Mouse (Mus musculus) kidney, embryonic 16.5 days (tissue): ENCODE data around the gene Ccdc167. TPM values are rescaled to one million over a fixed set of nuclear protein-coding genes. Genes with fewer than 3 reads are reported as not detected.
A peak's percentile ranks its signal among the peaks of the same experiment; 100 is the strongest.

ENCODE experiments used
- ATAC-seq: fragments of 200-750 bp; cut with Nextera tagmentation; 2 replicates; pipeline ENCODE4 v1.8.0; 2017; ENCODE audit warnings: moderate TSS enrichment; ENCODE audit not compliant: low FRiP score, low TSS enrichment
- H3K27ac ChIP-seq: fragments of 300-500 bp; sonication (generic); 2 replicates; pipeline ENCODE4 v1.5.1; 2014; ENCODE audit warnings: low read length
- H3K27me3 ChIP-seq: fragments of 300-500 bp; sonication (generic); 2 replicates; pipeline ENCODE4 v1.6.1; 2014; ENCODE audit warnings: low read length, control low read depth, mixed read lengths; ENCODE audit not compliant: insufficient read depth
- H3K36me3 ChIP-seq: fragments of 300-500 bp; sonication (generic); 2 replicates; pipeline ENCODE4 v1.6.1; 2014; ENCODE audit warnings: low read length, control low read depth, mixed read lengths; ENCODE audit not compliant: insufficient read depth
- H3K4me1 ChIP-seq: fragments of 300-500 bp; sonication (generic); 2 replicates; pipeline ENCODE4 v1.6.1; 2014; ENCODE audit warnings: low read length, control low read depth, mixed read lengths; ENCODE audit not compliant: insufficient read depth
- H3K4me2 ChIP-seq: fragments of 300-500 bp; sonication (generic); replicated peaks from 2 replicates; pipeline ENCODE4 v1.6.1; 2014; ENCODE audit warnings: low read depth, low read length
- H3K4me3 ChIP-seq: fragments of 300-500 bp; sonication (generic); 2 replicates; pipeline ENCODE4 v1.5.1; 2014; ENCODE audit warnings: mild to moderate bottlenecking, low read length
- H3K9ac ChIP-seq: fragments of 300-500 bp; sonication (generic); replicated peaks from 2 replicates; pipeline ENCODE4 v1.6.1; 2014; ENCODE audit warnings: low read length
- H3K9me3 ChIP-seq: fragments of 300-500 bp; sonication (generic); 2 replicates; pipeline ENCODE4 v1.6.1; 2016; ENCODE audit warnings: low read length, control low read depth
- WGBS: fragments of 180-500 bp; shearing (Covaris S2); extraction: QIAGEN DNeasy Blood & Tissue Kit; methylation state at CpG from one replicate; pipeline ENCODE4 v1.1.7; 2014; 5-methylcytosine and 5-hydroxymethylcytosine counted together
- polyA plus RNA-seq: library from polyadenylated mRNA; unstranded; fragments of >200 nt; fragmentation: Nextera tagmentation; extraction: Ambion mirVana; gene quantifications from 2 replicates; pipeline ENCODE4 v1.2.1, GENCODE M21; 2015

The Ccdc167 gene
- polyA plus RNA-seq, 1 experiment from 2014 or later = 12.5 TPM

DNA sequence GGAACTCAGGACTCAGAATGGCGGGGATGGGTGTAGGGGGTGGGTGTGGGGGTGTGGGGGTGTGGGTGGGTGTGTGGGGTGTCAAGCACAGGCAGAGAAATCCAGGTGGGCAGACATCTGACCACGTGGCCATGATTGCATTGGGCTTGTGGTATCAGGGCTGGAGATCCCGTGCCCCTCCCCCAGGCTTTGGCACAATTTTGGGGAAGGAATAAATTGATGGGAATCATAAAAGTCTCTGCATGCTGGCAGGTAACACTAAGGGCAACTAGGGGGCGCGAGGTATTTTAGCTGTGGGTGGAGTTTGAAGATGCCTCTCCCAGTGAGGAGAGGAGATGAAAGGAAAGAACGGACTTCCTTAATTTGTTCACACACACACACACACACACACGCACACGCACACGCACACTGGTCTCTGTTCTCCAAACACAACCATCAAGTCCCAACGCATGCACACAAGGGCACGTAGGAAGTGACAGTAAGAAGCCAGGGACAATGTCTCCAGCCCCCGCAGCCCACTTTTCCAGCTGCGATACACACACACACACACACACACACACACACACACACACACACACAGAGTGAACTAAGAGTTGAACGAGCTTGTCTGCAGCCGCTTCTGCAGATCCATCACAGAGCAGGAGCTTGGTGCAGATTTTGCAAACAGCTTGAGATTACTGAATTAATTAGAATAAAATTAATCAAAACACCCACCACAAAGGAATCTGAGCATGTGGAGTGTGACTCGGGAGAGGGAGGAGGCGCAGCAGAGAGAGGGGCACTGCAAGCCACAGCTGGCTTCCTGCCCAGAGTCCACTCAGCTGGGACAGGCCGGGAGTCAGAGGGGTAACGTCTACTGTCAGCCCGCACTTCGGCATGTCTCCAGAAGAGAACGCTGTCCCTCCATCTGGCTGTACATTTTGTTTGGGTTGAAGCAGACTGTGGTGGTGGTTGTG is 21.3 kb upstream of the Ccdc167 start:
- no peak overlapping the region for H3K27ac ChIP-seq
- H3K4me3 ChIP-seq = peak overlapping the region; percentile 3; the same call in 1 of the 2 replicates

GRCm38 (mm10) chr17:29736448-29737014 is 19.7 kb upstream of the Ccdc167 start:
- peak; percentile 47; the same call in 1 of the 2 replicates for ATAC-seq
- H3K4me3 ChIP-seq = no peak overlapping the region
- no peaks in the 10 kb centered on the region for H3K36me3 ChIP-seq
- H3K4me2 ChIP-seq = no peak overlapping the region
- 24% methylated on average over 15 of the region's 15 CpGs for whole genome bisulfite sequencing
- H3K4me1 ChIP-seq = peaks cover 22% of the 10 kb centered on the region
- no peak overlapping the region for H3K27ac ChIP-seq
- 0 out of 2 replicates have a peak, but pooled peaks cover 2% of the 10 kb centered on the region for H3K9me3 ChIP-seq
- peaks cover 3% of the 10 kb centered on the region; the same call in 1 of the 2 replicates for H3K27me3 ChIP-seq
- H3K9ac ChIP-seq = no peak overlapping the region

More for the DNA sequence above, 21.3 kb upstream of the Ccdc167 start:
- ATAC-seq = peak; percentile 87
- H3K9me3 ChIP-seq = 0 out of 2 replicates have a peak, but pooled peaks cover 2% of the 10 kb centered on the region
- peaks cover 22% of the 10 kb centered on the region for H3K4me1 ChIP-seq
- no peak overlapping the region for H3K9ac ChIP-seq
- WGBS = 21% methylated on average over 22 of the region's 22 CpGs
- peaks cover 3% of the 10 kb centered on the region; the same call in 1 of the 2 replicates for H3K27me3 ChIP-seq
- H3K4me2 ChIP-seq = peak overlapping the region; percentile 38
- H3K36me3 ChIP-seq = no peaks in the 10 kb centered on the region

DNA sequence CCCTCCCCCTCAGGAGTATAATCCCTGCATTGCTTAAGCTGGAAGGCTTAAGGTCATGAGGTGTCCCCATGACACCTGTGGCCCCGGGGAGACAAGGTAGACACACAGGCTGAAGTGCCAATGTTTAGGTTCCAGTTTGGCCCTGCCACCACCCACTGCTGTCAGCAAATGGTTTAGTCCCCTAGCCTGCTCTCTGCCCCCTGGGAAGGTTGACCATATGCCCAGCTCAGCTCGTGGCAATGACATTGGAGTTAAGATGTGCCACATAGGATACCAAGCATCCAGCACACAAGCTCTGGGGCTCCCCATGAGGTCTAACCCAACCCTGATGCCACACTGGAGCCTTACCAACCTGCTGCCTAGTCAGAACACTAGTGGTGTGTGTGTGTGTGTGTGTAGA is 15.7 kb upstream of the Ccdc167 start:
- Histone ChIP-seq H3K36me3 (no peaks in the 10 kb centered on the region), H3K4me1 (peaks cover 11% of the 10 kb centered on the region), H3K4me2 (no peak overlapping the region), H3K27me3 (no peaks in the 10 kb centered on the region), H3K9ac (no peak overlapping the region), H3K4me3 (no peak overlapping the region), H3K27ac (no peak overlapping the region), H3K9me3 (0 out of 2 replicates have a peak, but pooled peaks cover 2% of the 10 kb centered on the region)
- no peak for ATAC-seq
- WGBS = 82% methylated on average over 2 of the region's 2 CpGs

- Histone ChIP-seq H3K9ac (no peak overlapping the region), H3K4me3 (no peak overlapping the region), H3K4me1 (peaks cover 11% of the 10 kb centered on the region), H3K9me3 (0 out of 2 replicates have a peak, but pooled peaks cover 2% of the 10 kb centered on the region), H3K27ac (no peak overlapping the region), H3K36me3 (no peaks in the 10 kb centered on the region), H3K27me3 (no peaks in the 10 kb centered on the region), H3K4me2 (no peak overlapping the region)
- WGBS = 61% methylated on average over 6 of the region's 6 CpGs
- ATAC-seq = no peak
These were observed 15.1 kb upstream of the Ccdc167 start for GRCm38 (mm10) chr17:29731953-29732325.

- Histone ChIP-seq H3K27ac (no peak overlapping the region), H3K9ac (no peak overlapping the region), H3K4me1 (peaks cover 8% of the 10 kb centered on the region), H3K27me3 (no peaks in the 10 kb centered on the region), H3K4me2 (no peak overlapping the region), H3K36me3 (no peaks in the 10 kb centered on the region), H3K9me3 (0 out of 2 replicates have a peak, but pooled peaks cover 2% of the 10 kb centered on the region), H3K4me3 (no peak overlapping the region)
- no peak for ATAC-seq
- 59% methylated on average over 12 of the region's 12 CpGs for WGBS
These were observed 14.6 kb upstream of the Ccdc167 start for GRCm38 (mm10) chr17:29731266-29731952.

GRCm38 (mm10) chr17:29730510-29731265 is 13.8 kb upstream of the Ccdc167 start:
- 70% methylated on average over 13 of the region's 13 CpGs for WGBS
- H3K27ac ChIP-seq = no peak overlapping the region
- H3K4me3 ChIP-seq = no peak overlapping the region
- no peak overlapping the region for H3K4me2 ChIP-seq
- no peaks in the 10 kb centered on the region for H3K36me3 ChIP-seq
- H3K9me3 ChIP-seq = 0 out of 2 replicates have a peak, but pooled peaks cover 2% of the 10 kb centered on the region
- no peak overlapping the region for H3K9ac ChIP-seq
- ATAC-seq = no peak
- no peaks in the 10 kb centered on the region for H3K27me3 ChIP-seq
- peaks cover under 1% of the 10 kb centered on the region; the same call in 1 of the 2 replicates for H3K4me1 ChIP-seq

- no peak overlapping the region for H3K4me3 ChIP-seq
- ATAC-seq = no peak
- no peaks in the 10 kb centered on the region for H3K9me3 ChIP-seq
- H3K36me3 ChIP-seq = no peaks in the 10 kb centered on the region
- no peak overlapping the region for H3K4me2 ChIP-seq
- WGBS = 61% methylated on average over 8 of the region's 8 CpGs
- H3K9ac ChIP-seq = no peak overlapping the region
- no peaks in the 10 kb centered on the region for H3K4me1 ChIP-seq
- no peaks in the 10 kb centered on the region for H3K27me3 ChIP-seq
- no peak overlapping the region for H3K27ac ChIP-seq
These were observed 11.2 kb upstream of the Ccdc167 start for GRCm38 (mm10) chr17:29728082-29728481.

DNA sequence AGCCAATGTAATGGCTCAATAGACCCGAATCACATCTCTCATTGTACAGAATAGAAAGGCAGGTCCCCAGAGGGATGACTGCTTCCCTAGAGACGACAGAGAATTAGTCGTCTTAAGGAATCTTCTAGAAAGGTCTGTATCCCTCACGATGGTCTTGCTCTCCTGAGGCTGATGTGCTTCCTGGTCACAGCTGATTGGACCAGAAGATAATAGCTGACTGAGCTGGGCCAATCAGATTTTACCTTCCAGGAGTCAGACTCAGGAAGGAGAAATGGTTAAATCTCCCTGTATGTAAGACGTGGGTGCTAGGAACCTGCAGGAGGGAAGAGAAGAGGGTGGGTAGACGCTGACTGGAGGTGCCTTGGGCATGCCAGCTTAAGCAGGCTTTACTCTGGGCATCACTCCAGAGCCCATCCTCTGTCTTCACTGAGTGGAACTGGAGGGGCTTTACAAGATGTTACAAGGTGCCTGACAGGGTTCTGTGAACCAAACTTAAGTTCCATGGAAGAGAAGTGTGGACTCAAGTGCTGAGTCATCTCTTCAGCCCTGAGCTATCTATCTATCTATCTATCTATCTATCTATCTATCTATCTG is 8.3 kb upstream of the Ccdc167 start:
- Histone ChIP-seq H3K4me1 (no peaks in the 10 kb centered on the region), H3K27me3 (no peaks in the 10 kb centered on the region), H3K4me3 (no peak overlapping the region), H3K4me2 (no peak overlapping the region), H3K9me3 (no peaks in the 10 kb centered on the region; the same call in 1 of the 2 replicates), H3K36me3 (no peaks in the 10 kb centered on the region), H3K9ac (no peak overlapping the region), H3K27ac (no peak overlapping the region)
- 73% methylated on average over 6 of the region's 6 CpGs for WGBS
- ATAC-seq = no peak

DNA sequence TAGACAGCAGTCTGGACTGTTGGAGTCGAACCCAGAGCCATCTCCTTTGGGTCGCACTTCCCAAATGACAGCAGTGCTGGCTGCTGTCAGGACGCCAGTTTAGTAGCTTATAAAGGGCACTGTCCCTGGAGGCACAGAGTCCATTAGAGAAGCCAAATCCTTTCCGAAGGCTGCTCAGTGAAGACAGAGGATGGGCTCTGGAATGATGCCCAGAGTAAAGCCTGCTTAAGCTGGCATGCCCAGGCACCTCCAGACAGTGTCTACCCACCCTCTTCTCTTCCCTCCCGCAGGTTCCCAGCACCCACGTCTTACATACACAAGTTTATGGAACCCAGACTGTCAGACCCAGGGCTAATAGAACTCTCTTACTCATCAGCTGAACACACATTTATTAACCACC is 7.8 kb upstream of the Ccdc167 start:
- H3K36me3 ChIP-seq = no peaks in the 10 kb centered on the region
- WGBS = 82% methylated on average over 6 of the region's 6 CpGs

More for the DNA sequence above, 7.8 kb upstream of the Ccdc167 start:
- Histone ChIP-seq H3K27ac (no peak overlapping the region), H3K9me3 (no peaks in the 10 kb centered on the region; the same call in 1 of the 2 replicates), H3K4me3 (no peak overlapping the region), H3K4me1 (no peaks in the 10 kb centered on the region), H3K4me2 (no peak overlapping the region), H3K27me3 (no peaks in the 10 kb centered on the region), H3K9ac (no peak overlapping the region)
- no peak for ATAC-seq
